Mouse (Mus musculus) heart, postnatal 0 days (tissue): ENCODE results near the gene 4930523C07Rik.

Experiments used
- CTCF ChIP-seq: IDR thresholded peaks from 2 replicates; pipeline ENCODE4 v1.5.1; 2016; ENCODE audit warnings: antibody characterized with exemption, control low read depth, low read depth
- EP300 ChIP-seq: IDR thresholded peaks from 2 replicates; pipeline ENCODE4 v1.6.1; 2016; ENCODE audit warnings: antibody characterized with exemption, low read depth

DNA sequence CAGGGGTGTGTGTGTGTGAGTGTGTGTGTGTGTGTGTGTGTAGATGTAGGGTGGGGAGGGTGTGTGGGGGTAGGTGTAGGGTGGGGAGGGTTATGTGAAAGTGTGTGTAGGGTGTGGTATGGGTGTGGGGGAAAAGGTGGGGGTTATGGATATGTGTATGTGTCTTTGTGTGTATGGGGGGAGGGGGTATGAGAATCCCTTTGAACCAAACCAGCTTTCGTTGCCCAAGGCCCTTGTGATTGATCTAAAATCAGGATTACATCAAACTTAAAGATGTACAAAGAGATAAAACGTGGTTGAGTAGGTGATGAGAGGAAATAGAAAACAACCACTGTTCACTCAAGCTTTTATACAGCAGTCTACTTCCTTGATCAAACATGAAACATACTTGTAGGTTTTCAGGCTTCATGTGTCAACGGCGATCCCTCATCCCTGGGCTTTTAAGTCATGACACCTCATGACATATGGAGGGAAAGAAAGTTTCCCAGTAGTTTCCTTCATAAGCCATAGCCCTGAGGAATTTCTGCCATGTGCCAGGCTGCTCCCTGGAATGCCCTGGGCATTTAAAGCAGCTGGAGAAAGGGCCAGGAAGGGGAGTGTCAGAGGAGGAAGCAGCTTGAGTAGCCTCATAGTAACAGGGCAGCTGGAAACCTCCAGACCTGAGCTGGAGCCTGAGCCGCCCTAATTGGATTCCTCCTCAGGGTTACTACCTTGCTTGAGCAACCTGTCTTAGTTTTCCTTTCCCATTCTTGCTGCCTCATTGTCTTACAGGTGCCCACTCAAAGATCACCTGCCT, 9.5 kb downstream of the 4930523C07Rik start:
- TF ChIP-seq CTCF (no peak), EP300 (no peak)
